Mouse (Mus musculus) erythroblast, embryonic 14.5 days (primary cell): ENCODE results near the gene Scamp4. TPM values are rescaled to one million over a fixed set of nuclear protein-coding genes. Genes with fewer than 3 reads are reported as not detected.
"Not testable (repeated sequence)": the region's sequence is repeated elsewhere in the genome, so short reads cannot be mapped to it uniquely, and the experiment has no call there.

Experiments used
- H3K27me3 ChIP-seq: 2 replicates; pipeline ENCODE4 v1.6.1; 2012; ENCODE audit warnings: inconsistent platforms; ENCODE audit not compliant: control insufficient read depth
- H3K36me3 ChIP-seq: 2 replicates; pipeline ENCODE4 v1.6.1; 2012; ENCODE audit warnings: mild to moderate bottlenecking, inconsistent platforms; ENCODE audit not compliant: control insufficient read depth
- H3K4me1 ChIP-seq: 2 replicates; pipeline ENCODE4 v1.6.1; 2012; ENCODE audit warnings: inconsistent platforms; ENCODE audit not compliant: control insufficient read depth
- H3K4me3 ChIP-seq: replicated peaks from 2 replicates; pipeline ENCODE3; 2012; ENCODE audit warnings: moderate library complexity, mild to moderate bottlenecking, inconsistent platforms
- H3K9me3 ChIP-seq: 2 replicates; pipeline ENCODE4 v1.6.1; 2012; ENCODE audit warnings: low read length, inconsistent platforms, mixed read lengths; ENCODE audit not compliant: control insufficient read depth
- GATA1 ChIP-seq: IDR thresholded peaks from 2 replicates; pipeline ENCODE4 v1.6.1; 2012; ENCODE audit warnings: low read length, inconsistent platforms, mixed read lengths
- TAL1 ChIP-seq: IDR thresholded peaks from 3 replicates; pipeline ENCODE4 v1.6.1; 2012; ENCODE audit warnings: low read length, inconsistent platforms, mixed read lengths
- polyA plus RNA-seq: library from polyadenylated mRNA; stranded (reverse); fragments of >175 nt; gene quantifications from 2 replicates; pipeline ENCODE4 v1.2.3, GENCODE M21; 2012

Scamp4 gene
- polyA plus RNA-seq, 1 experiment, result 6.8 TPM

DNA sequence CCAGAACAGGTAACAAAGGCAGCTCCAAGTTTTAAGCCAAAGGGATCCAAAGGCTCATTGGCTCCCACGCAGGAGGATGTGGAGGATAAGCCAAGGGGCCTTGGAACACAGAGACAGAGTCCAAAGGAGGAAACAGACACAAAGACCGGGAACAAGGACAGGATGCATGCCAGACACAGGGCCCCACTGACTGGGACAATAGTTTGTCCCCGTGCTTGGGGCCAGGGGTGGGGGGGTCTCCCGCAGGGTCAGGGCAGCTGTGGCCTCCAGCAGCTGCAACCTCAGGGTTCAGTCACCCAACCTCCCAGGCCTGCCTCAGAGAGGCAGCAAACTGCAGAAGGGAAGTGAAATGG is 15.4 kb upstream of the Scamp4 start:
- Histone ChIP-seq H3K27me3 (no peaks in the 10 kb centered on the region), H3K36me3 (peaks cover 54% of the 10 kb centered on the region), H3K9me3 (no peaks in the 10 kb centered on the region), H3K4me1 (peaks cover 77% of the 10 kb centered on the region), H3K4me3 (no peak overlapping the region)
- TF ChIP-seq TAL1 (no peak), GATA1 (no peak)

DNA sequence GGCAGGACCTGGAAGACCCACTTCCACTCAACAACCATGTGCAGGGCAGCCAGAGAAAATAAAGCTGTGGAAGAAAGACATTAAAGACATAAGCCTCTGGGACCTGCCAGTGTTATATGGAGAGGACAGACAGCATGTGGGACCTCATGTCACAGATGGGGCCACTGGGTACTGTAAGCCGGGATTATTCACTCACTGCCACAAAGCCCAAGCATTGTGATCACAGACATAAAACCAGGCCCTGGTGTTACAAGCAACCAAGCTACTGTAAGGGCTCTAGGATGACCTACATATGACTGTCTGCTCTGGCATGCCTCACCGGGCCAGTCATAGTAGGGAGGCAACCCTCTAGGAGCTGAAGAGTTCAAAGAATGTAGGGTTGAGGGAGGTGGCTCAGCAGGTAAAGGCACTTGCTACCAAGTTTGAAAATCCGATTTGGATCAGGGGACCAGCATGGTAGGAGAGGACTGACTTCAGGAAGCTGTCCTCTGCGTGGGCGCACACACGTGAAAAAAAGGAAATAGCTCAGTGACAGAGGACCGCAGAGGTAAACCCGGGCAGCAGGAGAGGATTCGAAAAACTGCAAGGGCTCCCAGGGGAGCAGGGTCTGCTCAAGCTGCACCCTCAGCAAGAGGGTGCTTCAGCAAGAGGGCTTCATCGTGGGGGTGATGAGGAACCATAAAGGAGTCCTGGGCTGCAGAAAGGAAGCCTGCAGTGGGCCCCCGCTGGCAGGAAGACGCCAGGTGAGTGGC is 13.4 kb upstream of the Scamp4 start:
- no peaks in the 10 kb centered on the region for H3K27me3 ChIP-seq
- H3K4me3 ChIP-seq, result peak overlapping the region; percentile 91
- peaks cover 67% of the 10 kb centered on the region for H3K4me1 ChIP-seq
- H3K9me3 ChIP-seq, result no peaks in the 10 kb centered on the region
- no peak for TF ChIP-seq GATA1
- TF ChIP-seq TAL1, result no peak
- peaks cover 35% of the 10 kb centered on the region for H3K36me3 ChIP-seq

DNA sequence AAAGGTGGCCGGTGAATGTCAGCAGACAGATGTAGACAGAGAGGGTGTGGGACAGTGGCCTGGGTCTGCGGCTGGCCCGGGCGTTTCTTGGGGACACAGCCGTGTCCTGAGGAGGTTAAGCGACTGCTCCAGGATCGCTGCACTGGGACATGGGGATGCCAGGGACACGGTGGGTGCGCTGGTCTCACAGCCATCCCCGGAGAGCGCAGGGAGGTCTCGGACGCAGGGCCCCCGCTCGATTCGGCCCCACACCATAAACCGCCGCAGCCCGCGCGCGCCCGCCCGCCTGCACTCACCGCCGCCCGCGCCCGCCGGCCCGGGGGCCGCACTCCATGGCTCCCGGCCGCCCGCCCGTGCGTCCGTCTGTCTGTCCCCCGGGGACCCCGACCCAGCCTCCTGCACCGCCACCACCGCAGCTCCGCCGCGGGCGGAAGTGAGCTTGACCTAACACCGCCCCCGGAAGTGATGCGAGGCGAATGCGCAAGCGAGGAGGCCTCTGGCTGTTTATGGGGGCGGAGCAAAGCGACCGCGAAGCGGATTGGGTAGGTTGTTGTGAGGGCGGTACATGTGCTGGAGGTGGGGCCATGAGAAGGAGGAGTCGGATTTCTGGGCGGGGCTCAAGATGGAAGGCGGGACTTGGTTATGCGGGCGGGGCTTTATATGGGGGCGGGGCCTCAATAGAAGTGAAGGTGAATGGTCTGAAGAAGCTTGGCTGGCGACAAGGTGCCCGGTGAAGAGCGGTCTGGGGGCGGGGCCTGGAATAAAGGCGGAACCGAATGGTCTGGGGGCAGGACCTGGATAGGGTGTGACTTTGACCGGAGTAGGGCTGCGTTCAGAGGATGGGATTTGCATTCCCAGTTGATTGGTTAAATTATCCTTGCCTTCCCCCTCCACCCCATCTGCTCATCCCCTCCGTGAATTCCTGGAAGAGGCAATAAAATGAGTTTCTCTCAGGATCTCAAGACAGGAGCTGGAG is 12.5 kb upstream of the Scamp4 start, which contains the start of gene Abhd17a:
Gene Abhd17a (minus strand): TSS at position 463 of the 976 bp plus-strand sequence.
- Histone ChIP-seq H3K9me3 (no peaks in the 10 kb centered on the region), H3K4me3 (peak within 1 kb of the TSS; percentile 91), H3K4me1 (peaks cover 66% of the 10 kb centered on the region), H3K36me3 (peaks cover 27% of the 10 kb centered on the region), H3K27me3 (no peaks in the 10 kb centered on the region)
- TF ChIP-seq TAL1, result no peak
- TF ChIP-seq GATA1, result no peak

DNA sequence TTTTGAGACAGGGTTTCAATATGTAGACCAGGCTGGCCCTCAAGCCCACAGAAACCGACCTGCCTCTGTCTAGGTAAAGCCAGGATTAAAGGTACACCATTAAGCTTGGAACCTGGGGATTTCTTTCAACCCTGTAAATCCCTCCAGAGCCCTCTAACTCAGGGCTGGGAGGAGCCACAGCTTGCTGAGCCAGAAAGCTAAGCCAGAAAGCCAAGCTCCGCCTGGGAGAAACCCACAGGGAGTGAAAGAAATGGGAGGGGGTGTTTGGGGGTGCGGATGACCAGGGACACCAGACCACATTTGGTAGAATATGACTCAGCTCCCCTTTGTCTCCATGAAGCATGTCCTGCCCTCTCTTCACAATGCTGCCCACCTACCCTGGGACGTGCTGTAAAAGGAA is 6.4 kb upstream of the Scamp4 start:
- Histone ChIP-seq H3K4me3 (no peak overlapping the region), H3K4me1 (peaks cover 60% of the 10 kb centered on the region), H3K9me3 (no peaks in the 10 kb centered on the region), H3K27me3 (no peaks in the 10 kb centered on the region), H3K36me3 (no peaks in the 10 kb centered on the region)
- TF ChIP-seq TAL1 (no peak), GATA1 (no peak)

DNA sequence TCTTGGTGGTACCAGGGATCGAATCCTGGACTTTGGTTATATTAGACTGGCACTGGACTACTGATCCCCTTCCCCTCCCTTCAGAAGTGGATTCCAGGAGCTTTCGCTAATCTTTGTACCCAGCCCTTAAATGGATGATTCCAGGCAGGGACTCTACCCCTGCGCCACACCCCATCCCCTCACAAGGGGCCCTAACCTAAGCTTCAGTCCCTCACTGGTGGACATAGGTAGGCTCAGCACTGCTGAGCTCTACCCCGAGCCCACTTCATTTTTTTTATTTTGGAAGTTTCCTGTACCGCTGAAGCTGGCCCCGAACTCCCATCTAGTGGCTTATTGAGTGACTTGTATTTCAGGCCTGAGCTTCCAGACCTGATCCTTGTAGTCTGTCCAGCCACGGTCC is 692 bp downstream of the Scamp4 start:
- peaks cover 89% of the 10 kb centered on the region for H3K4me1 ChIP-seq

DNA sequence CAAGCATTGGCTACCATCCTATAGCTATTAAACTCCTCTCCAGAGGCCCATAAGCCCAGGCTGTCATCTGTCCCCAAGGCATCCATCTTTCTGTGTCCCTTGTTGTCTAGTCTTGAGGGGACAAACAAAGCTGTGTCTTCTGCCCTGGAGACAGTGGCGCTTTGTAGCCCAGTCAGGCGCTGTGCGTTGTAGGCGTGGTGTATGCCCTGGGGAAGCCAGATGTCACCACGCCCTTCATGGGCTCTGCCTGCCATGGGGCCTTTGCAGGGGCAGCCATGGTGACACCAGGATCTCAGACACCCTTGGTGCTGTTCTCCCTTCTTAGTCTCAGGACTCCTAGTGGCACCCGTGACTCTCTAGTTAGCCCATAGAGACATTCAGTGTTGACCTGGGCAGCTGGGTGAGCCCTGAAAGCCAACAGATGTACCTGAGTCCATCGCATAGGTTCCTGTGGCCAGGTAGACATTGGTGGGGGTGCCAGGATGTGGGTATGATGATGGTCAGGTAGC is 1.4 kb downstream of the Scamp4 start:
- peaks cover 7% of the 10 kb centered on the region for H3K9me3 ChIP-seq
- peak overlapping the region; percentile 70 for H3K4me3 ChIP-seq
- peaks cover 50% of the 10 kb centered on the region for H3K36me3 ChIP-seq
- no peak for TF ChIP-seq TAL1
- no peak for TF ChIP-seq GATA1
- H3K27me3 ChIP-seq, result no peaks in the 10 kb centered on the region
- H3K4me1 ChIP-seq, result peaks cover 89% of the 10 kb centered on the region

More for the DNA sequence above, 692 bp downstream of the Scamp4 start:
- H3K36me3 ChIP-seq, result peaks cover 43% of the 10 kb centered on the region
- H3K9me3 ChIP-seq, result peaks cover 7% of the 10 kb centered on the region
- TF ChIP-seq GATA1, result no peak
- TF ChIP-seq TAL1, result no peak
- H3K27me3 ChIP-seq, result no peaks in the 10 kb centered on the region
- H3K4me3 ChIP-seq, result peak overlapping the region; percentile 70

DNA sequence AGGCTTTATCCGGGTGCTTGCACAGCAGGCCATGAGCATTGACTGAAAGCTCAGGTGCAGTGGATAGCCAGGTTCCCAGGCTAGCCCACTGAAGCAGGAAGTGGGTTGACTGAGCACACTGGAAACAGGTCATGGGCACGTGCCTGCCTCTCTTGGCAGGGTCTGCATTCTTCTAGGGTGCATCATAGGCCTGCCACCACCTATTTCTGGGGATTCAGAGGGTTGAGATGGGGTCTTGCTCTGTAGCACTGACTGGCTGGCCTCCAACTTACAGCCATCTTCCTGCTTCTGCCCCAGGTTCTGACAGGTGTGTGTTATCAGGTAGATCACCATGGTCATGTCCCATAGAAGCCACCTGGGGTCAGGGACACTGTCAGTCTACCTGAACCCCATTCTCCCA is 2.3 kb downstream of the Scamp4 start:
- Histone ChIP-seq H3K4me3 (peak overlapping the region; percentile 70), H3K4me1 (peaks cover 92% of the 10 kb centered on the region), H3K36me3 (peaks cover 59% of the 10 kb centered on the region), H3K27me3 (no peaks in the 10 kb centered on the region), H3K9me3 (peaks cover 7% of the 10 kb centered on the region)
- no peak for TF ChIP-seq TAL1
- TF ChIP-seq GATA1, result no peak

DNA sequence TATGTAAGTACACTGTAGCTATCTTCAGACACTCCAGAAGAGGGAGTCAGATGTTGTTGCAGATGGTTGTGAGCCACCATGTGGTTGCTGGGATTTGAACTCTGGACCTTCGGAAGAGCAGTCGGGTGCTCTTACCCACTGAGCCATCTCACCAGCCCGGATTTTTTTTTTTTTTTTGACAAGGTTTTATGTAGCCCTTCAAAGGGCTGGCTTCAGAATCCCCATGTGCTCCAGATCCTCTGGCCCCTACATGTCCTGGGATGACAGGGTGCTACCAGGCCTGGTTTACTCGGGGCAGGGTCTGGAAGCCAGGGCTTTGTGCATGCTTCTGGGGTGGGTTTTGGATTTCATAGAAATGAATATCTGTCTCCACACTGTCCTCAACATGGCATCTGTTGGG is 3.0 kb downstream of the Scamp4 start, which contains the start of gene Gm49322:
Gene Gm49322 (plus strand): TSS at position 301 of the 400 bp plus-strand sequence.
- H3K27me3 ChIP-seq, H3K9me3 ChIP-seq: not testable (repeated sequence)
- Histone ChIP-seq H3K4me3 (peak within 1 kb of the TSS; percentile 70), H3K4me1 (peaks cover 97% of the 10 kb centered on the region), H3K36me3 (peaks cover 66% of the 10 kb centered on the region)

DNA sequence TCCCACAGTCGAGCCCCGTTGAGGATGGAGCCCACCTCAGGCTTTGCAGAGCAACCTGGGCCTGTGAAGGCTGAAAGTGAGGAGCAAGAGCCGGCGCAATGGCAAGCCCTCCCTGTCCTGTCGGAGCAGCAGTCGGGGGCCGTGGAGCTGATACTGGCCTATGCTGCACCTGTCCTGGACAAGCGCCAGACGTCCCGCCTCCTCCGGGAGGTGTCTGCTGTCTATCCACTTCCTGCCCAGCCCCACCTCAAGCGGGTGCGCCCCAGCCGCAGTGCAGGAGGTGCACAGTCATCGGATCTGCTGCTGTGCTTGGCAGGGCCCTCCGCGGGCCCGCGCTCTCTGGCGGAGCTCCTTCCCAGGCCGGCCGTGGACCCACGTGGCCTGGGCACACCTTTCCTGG is 3.6 kb downstream of the Scamp4 start:
- Histone ChIP-seq H3K4me1 (peaks cover 97% of the 10 kb centered on the region), H3K27me3 (no peaks in the 10 kb centered on the region), H3K36me3 (peaks cover 72% of the 10 kb centered on the region), H3K4me3 (no peak overlapping the region), H3K9me3 (peaks cover 7% of the 10 kb centered on the region)
- TF ChIP-seq TAL1, result no peak
- TF ChIP-seq GATA1, result no peak
